Mouse (Mus musculus): ENCODE results near the gene Zbtb44. TPM values are rescaled to one million over a fixed set of nuclear protein-coding genes. Genes with fewer than 3 reads are reported as not detected.

The Zbtb44 gene
- 3.4 and 4.4 TPM in 2 replicates for polyA plus RNA-seq (2014; fragmentation: Nextera tagmentation; extraction: Ambion mirVana)

- peak; percentile 92 for ATAC-seq (ENCODE audit: low FRiP score)
Measured at GRCm38 (mm10) chr9:31030532-31031413, at the start of gene Zbtb44. Zbtb44 (plus strand) TSS chr9:31030644.

DNA sequence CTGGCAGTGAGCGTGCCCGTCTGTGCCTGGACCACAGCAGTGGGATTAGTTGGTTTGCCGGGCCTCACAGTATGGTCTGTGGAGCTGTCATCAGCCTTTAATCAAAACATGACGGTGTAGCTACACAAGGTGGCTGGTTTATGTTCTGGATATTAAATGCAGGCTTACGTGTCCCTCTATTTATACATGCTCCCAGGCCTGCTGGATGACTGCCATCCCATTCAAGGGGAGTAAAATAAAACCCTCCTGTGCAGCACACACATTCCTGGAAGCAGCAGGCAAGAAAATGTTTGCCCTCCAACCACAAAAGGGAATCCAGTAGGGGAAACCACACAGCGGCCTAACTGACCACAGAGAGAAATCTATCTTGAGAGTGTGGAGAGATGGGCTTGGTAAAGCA is 44.7 kb upstream of the Zbtb44 start:
- Histone ChIP-seq H3K36me3 (replicated peaks; ENCODE audit: control insufficient read depth, insufficient read depth) (no peaks in the 10 kb centered on the region), H3K9me3 (ENCODE audit: control insufficient read depth, low read length) (no peaks in the 10 kb centered on the region), H3K4me2 (replicated peaks) (no peak overlapping the region), H3K27ac (no peak overlapping the region), H3K4me3 (replicated peaks; ENCODE audit: low read length) (no peak overlapping the region), H3K4me1 (replicated peaks; ENCODE audit: control insufficient read depth, insufficient read depth, low read length) (no peaks in the 10 kb centered on the region), H3K9ac (no peak overlapping the region), H3K27me3 (ENCODE audit: control insufficient read depth, insufficient read depth, low read length) (no peaks in the 10 kb centered on the region)
- DNase-seq (ENCODE audit: low spot score) (no peak), ATAC-seq (ENCODE audit: low FRiP score) (no peak)
- 79% methylated on average over 6 of the region's 6 CpGs for WGBS

More at GRCm38 (mm10) chr9:31030532-31031413, at the start of gene Zbtb44:
- peaks cover 17% of the 10 kb centered on the region for H3K4me1 ChIP-seq (replicated peaks; ENCODE audit: control insufficient read depth, insufficient read depth, low read length)
- H3K36me3 ChIP-seq (replicated peaks; ENCODE audit: control insufficient read depth, insufficient read depth) = no peaks in the 10 kb centered on the region; the same call in 1 of the 2 replicates
- WGBS = under 1% methylated on average over 53 of the region's 79 CpGs
- H3K27me3 ChIP-seq (ENCODE audit: control insufficient read depth, insufficient read depth, low read length) = no peaks in the 10 kb centered on the region
- peak within 1 kb of the TSS; percentile 96 for H3K9ac ChIP-seq
- no peaks in the 10 kb centered on the region for H3K9me3 ChIP-seq (ENCODE audit: control insufficient read depth, low read length)
- H3K4me3 ChIP-seq (replicated peaks; ENCODE audit: low read length) = peak within 1 kb of the TSS; percentile 75
- H3K4me2 ChIP-seq (replicated peaks) = peak within 1 kb of the TSS; percentile 67
- peak within 1 kb of the TSS; percentile 97 for H3K27ac ChIP-seq
- peak; percentile 33 for DNase-seq (ENCODE audit: low spot score)

DNA sequence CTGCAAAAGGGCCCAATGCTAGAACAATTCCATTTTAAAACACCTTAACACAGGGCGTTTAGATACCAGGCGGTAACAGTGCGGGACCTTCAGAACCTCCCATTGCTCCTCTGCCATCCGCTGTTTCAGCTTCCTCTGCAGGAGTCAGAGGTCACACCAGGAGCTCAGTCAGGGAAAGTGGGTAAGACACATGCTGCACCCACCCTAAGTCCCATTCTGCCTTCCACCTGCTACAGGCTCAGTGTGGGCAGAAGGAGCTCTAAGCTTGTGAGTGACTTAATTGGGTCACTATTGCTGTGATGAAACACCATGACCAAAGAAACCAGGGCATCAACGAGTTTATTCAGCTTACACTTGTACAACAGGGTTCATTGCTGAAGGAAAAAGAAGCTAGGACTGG is 37.3 kb upstream of the Zbtb44 start:
- DNase-seq (ENCODE audit: low spot score) (no peak), ATAC-seq (ENCODE audit: low FRiP score) (no peak)
- Histone ChIP-seq H3K4me1 (replicated peaks; ENCODE audit: control insufficient read depth, insufficient read depth, low read length) (no peaks in the 10 kb centered on the region), H3K9ac (no peak overlapping the region), H3K27me3 (ENCODE audit: control insufficient read depth, insufficient read depth, low read length) (no peaks in the 10 kb centered on the region), H3K4me3 (replicated peaks; ENCODE audit: low read length) (no peak overlapping the region), H3K36me3 (replicated peaks; ENCODE audit: control insufficient read depth, insufficient read depth) (no peaks in the 10 kb centered on the region), H3K9me3 (ENCODE audit: control insufficient read depth, low read length) (no peaks in the 10 kb centered on the region), H3K4me2 (replicated peaks) (no peak overlapping the region), H3K27ac (no peak overlapping the region)
- WGBS = 89% methylated on average over 5 of the region's 5 CpGs

DNA sequence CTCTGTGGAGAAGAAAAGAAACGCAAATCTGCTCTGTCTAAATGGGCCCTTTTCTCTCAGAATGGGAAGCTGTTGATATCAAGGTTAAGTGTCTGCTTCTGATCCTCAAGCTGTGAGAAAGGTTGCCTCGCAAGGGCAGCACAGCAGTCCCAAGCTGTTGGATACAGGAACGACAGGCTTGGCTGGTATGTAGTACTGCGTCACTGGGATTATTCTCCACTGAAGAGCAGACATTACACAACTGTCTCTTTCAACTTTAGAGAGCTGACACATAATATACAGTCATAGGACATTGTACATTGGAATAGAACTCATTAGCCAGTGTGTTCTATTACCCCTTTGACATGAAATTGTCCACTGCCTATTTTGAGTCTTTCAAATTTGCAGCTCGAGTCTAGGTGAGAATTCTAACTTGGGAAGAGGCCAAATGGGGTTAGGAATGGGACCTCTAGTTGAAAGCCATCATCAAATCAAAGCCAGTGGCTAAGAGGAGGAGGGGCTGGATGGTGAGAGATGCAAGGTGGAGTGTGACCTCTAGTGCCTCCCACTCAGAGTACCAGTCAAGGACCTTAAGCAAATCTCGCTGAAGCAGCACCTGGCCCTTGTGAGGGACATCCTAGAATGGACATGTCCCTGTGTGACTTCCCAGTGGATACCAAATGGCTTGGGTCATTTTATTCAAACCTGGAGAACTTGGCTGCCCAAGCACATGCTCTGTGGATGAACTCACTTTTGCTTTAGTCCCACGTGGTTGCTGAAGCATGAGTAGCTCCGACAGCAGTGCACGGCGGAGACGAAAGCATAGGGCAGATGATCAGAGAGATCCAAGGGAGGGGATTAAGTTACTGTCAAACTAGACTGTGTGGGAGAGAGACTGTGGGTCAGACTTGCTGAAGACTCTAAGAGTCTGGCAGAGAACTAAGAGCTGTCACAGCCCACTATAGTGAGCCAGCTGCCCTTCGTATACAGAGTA is 33.6 kb upstream of the Zbtb44 start:
- WGBS = 88% methylated on average over 12 of the region's 12 CpGs
- no peak for ATAC-seq (ENCODE audit: low FRiP score)

GRCm38 (mm10) chr9:31000641-31001040 is 29.8 kb upstream of the Zbtb44 start:
- Histone ChIP-seq H3K4me3 (replicated peaks; ENCODE audit: low read length) (no peak overlapping the region), H3K9ac (no peak overlapping the region), H3K4me1 (replicated peaks; ENCODE audit: control insufficient read depth, insufficient read depth, low read length) (no peaks in the 10 kb centered on the region), H3K36me3 (replicated peaks; ENCODE audit: control insufficient read depth, insufficient read depth) (no peaks in the 10 kb centered on the region), H3K9me3 (ENCODE audit: control insufficient read depth, low read length) (no peaks in the 10 kb centered on the region), H3K4me2 (replicated peaks) (no peak overlapping the region), H3K27me3 (ENCODE audit: control insufficient read depth, insufficient read depth, low read length) (no peaks in the 10 kb centered on the region), H3K27ac (no peak overlapping the region)
- ATAC-seq (ENCODE audit: low FRiP score) (no peak), DNase-seq (ENCODE audit: low spot score) (no peak)
- 88% methylated on average over 10 of the region's 10 CpGs for WGBS

More for the DNA sequence above, 33.6 kb upstream of the Zbtb44 start:
- H3K36me3 ChIP-seq (replicated peaks; ENCODE audit: control insufficient read depth, insufficient read depth) = no peaks in the 10 kb centered on the region
- H3K4me3 ChIP-seq (replicated peaks; ENCODE audit: low read length) = no peak overlapping the region
- no peaks in the 10 kb centered on the region for H3K9me3 ChIP-seq (ENCODE audit: control insufficient read depth, low read length)
- no peaks in the 10 kb centered on the region for H3K27me3 ChIP-seq (ENCODE audit: control insufficient read depth, insufficient read depth, low read length)
- no peaks in the 10 kb centered on the region for H3K4me1 ChIP-seq (replicated peaks; ENCODE audit: control insufficient read depth, insufficient read depth, low read length)
- no peak for DNase-seq (ENCODE audit: low spot score)
- no peak overlapping the region for H3K9ac ChIP-seq
- no peak overlapping the region for H3K4me2 ChIP-seq (replicated peaks)
- no peak overlapping the region for H3K27ac ChIP-seq

- Histone ChIP-seq H3K4me3 (replicated peaks; ENCODE audit: low read length) (no peak overlapping the region), H3K27ac (no peak overlapping the region), H3K27me3 (ENCODE audit: control insufficient read depth, insufficient read depth, low read length) (no peaks in the 10 kb centered on the region), H3K9ac (no peak overlapping the region), H3K9me3 (ENCODE audit: control insufficient read depth, low read length) (no peaks in the 10 kb centered on the region), H3K36me3 (replicated peaks; ENCODE audit: control insufficient read depth, insufficient read depth) (no peaks in the 10 kb centered on the region), H3K4me1 (replicated peaks; ENCODE audit: control insufficient read depth, insufficient read depth, low read length) (no peaks in the 10 kb centered on the region), H3K4me2 (replicated peaks) (no peak overlapping the region)
- no peak for DNase-seq (ENCODE audit: low spot score)
- no peak for ATAC-seq (ENCODE audit: low FRiP score)
- WGBS = 71% methylated on average over 4 of the region's 4 CpGs
Measured at GRCm38 (mm10) chr9:31002528-31002927, 27.9 kb upstream of the Zbtb44 start.

GRCm38 (mm10) chr9:31009334-31009733 is 21.1 kb upstream of the Zbtb44 start:
- no peaks in the 10 kb centered on the region for H3K4me1 ChIP-seq (replicated peaks; ENCODE audit: control insufficient read depth, insufficient read depth, low read length)
- WGBS = 85% methylated on average over 2 of the region's 2 CpGs
- no peak for ATAC-seq (ENCODE audit: low FRiP score)
- H3K4me3 ChIP-seq (replicated peaks; ENCODE audit: low read length) = no peak overlapping the region
- no peaks in the 10 kb centered on the region for H3K9me3 ChIP-seq (ENCODE audit: control insufficient read depth, low read length)
- H3K27me3 ChIP-seq (ENCODE audit: control insufficient read depth, insufficient read depth, low read length) = no peaks in the 10 kb centered on the region
- no peak overlapping the region for H3K4me2 ChIP-seq (replicated peaks)
- no peak for DNase-seq (ENCODE audit: low spot score)
- no peaks in the 10 kb centered on the region for H3K36me3 ChIP-seq (replicated peaks; ENCODE audit: control insufficient read depth, insufficient read depth)
- no peak overlapping the region for H3K27ac ChIP-seq
- H3K9ac ChIP-seq = no peak overlapping the region

DNA sequence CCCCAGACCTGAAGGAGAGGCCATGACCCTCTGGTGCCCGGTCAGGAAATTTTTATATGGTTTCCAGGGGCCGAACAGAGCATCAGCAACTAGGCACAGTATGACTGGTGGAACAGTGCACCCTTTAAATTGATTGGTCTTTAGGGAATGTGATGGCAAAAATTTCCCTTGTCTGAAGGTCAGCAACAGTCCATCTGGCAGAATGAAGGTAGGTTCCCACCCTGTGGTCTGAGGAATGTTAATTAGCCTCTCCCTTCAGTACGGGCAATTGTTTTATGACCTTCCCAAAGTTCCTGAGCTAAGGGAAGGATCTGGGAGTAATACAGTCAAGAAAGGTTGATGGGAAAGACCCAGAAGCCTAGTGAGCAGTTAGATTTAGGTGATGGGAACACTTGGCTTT is 20.4 kb upstream of the Zbtb44 start:
- ATAC-seq (ENCODE audit: low FRiP score) = no peak
- Histone ChIP-seq H3K4me3 (replicated peaks; ENCODE audit: low read length) (no peak overlapping the region), H3K9ac (no peak overlapping the region), H3K4me1 (replicated peaks; ENCODE audit: control insufficient read depth, insufficient read depth, low read length) (no peaks in the 10 kb centered on the region), H3K27ac (no peak overlapping the region), H3K4me2 (replicated peaks) (no peak overlapping the region), H3K9me3 (ENCODE audit: control insufficient read depth, low read length) (no peaks in the 10 kb centered on the region), H3K27me3 (ENCODE audit: control insufficient read depth, insufficient read depth, low read length) (no peaks in the 10 kb centered on the region), H3K36me3 (replicated peaks; ENCODE audit: control insufficient read depth, insufficient read depth) (no peaks in the 10 kb centered on the region)
- no peak for DNase-seq (ENCODE audit: low spot score)
- WGBS = 86% methylated on average over 3 of the region's 3 CpGs

DNA sequence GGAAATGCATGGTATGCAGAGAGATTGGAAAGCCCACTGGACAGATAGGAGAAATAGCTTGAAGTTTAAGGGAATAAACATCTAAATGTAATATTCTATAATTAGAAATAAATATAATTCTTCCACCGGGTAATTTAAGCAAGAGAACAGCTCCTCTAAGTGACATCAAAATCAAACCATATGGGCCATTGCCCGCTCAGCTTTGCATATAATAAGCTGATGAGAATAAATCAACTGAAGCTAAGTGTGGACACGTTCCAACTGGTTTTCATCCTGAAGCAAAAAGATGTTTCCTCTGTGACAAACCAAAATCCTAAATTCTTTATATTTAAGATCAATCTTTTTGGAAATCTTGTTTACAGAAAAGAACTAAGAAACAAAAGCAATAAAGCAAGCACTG is 19.7 kb upstream of the Zbtb44 start:
- no peak for ATAC-seq (ENCODE audit: low FRiP score)
- Histone ChIP-seq H3K9me3 (ENCODE audit: control insufficient read depth, low read length) (no peaks in the 10 kb centered on the region), H3K9ac (no peak overlapping the region), H3K36me3 (replicated peaks; ENCODE audit: control insufficient read depth, insufficient read depth) (no peaks in the 10 kb centered on the region), H3K4me1 (replicated peaks; ENCODE audit: control insufficient read depth, insufficient read depth, low read length) (no peaks in the 10 kb centered on the region), H3K4me3 (replicated peaks; ENCODE audit: low read length) (no peak overlapping the region), H3K27me3 (ENCODE audit: control insufficient read depth, insufficient read depth, low read length) (no peaks in the 10 kb centered on the region), H3K4me2 (replicated peaks) (no peak overlapping the region), H3K27ac (no peak overlapping the region)
- 78% methylated on average over 3 of the region's 3 CpGs for WGBS
- no peak for DNase-seq (ENCODE audit: low spot score)
